Mouse (Mus musculus): ENCODE measurements at regions not wholly inside any gene's neighbourhood (a gene's known extent, or its start where the extent isn't known, plus 50 kb on each side); places are given as distances from the start of the nearest gene placed in this dataset.

GRCm38 (mm10) chr6:126349905-126350304, 183.2 kb upstream of the Ntf3 start:
- no peak for TF ChIP-seq CEBPB (IDR thresholded peaks at IDR 0.05; ENCODE audit: insufficient read depth, poor library complexity, severe bottlenecking)
- TF ChIP-seq MAX (IDR thresholded peaks at IDR 0.05; ENCODE audit: low read depth) = no peak
- TF ChIP-seq POLR2A (IDR thresholded peaks at IDR 0.05; ENCODE audit: insufficient read length, low read depth) = no peak
- TF ChIP-seq E2F4 (IDR thresholded peaks at IDR 0.05; ENCODE audit: insufficient read depth) = no peak
- TF ChIP-seq MYOG (IDR thresholded peaks at IDR 0.05; ENCODE audit: control insufficient read depth in 1 of 3, insufficient read depth in 1 of 3, insufficient read length in 2 of 3, low read depth in 2 of 3) = no peak
- TF ChIP-seq USF1 (IDR thresholded peaks at IDR 0.05; ENCODE audit: low read depth) = no peak
- TF ChIP-seq POLR2AphosphoS2 (IDR thresholded peaks at IDR 0.05; ENCODE audit: insufficient read length, low read depth) = no peak

Data from myocyte (in vitro differentiated cells).